Mouse (Mus musculus) G1E (cell line): ENCODE results near the gene Clic4. TPM values are rescaled to one million over a fixed set of nuclear protein-coding genes. Genes with fewer than 3 reads are reported as not detected.
A peak's percentile ranks its signal among the peaks of the same experiment; 100 is the strongest.

Experiments used
- ATAC-seq: 2 replicates; pipeline ENCODE4 v1.8.0; 2016; ENCODE audit warnings: mild to moderate bottlenecking; ENCODE audit not compliant: insufficient number of reproducible peaks, poor library complexity, low FRiP score, severe bottlenecking; ENCODE audit errors: extremely low read depth
- DNase-seq: peaks from one replicate; pipeline ENCODE4 v3.0.0; 2012; ENCODE audit warnings: low spot score
- H3K27me3 ChIP-seq: 2 replicates; pipeline ENCODE4 v1.6.1; 2012; ENCODE audit warnings: mild to moderate bottlenecking, low read length, inconsistent platforms; ENCODE audit not compliant: insufficient read depth
- H3K36me3 ChIP-seq: replicated peaks from 2 replicates; pipeline ENCODE3; 2012; ENCODE audit warnings: mild to moderate bottlenecking, inconsistent platforms
- H3K4me1 ChIP-seq: 2 replicates; pipeline ENCODE4 v1.6.1; 2012; ENCODE audit warnings: low read depth, low read length, inconsistent platforms, mixed read lengths; ENCODE audit not compliant: insufficient read depth
- H3K4me3 ChIP-seq: 2 replicates; pipeline ENCODE4 v1.5.1; 2012; ENCODE audit warnings: low read depth, mild to moderate bottlenecking, inconsistent platforms, low read length, moderate library complexity, mixed read lengths
- H3K9me3 ChIP-seq: replicated peaks from 2 replicates; pipeline ENCODE4 v1.6.1; 2012; ENCODE audit warnings: inconsistent platforms
- CTCF ChIP-seq: IDR thresholded peaks from 2 replicates; pipeline ENCODE4 v1.5.1; 2012; ENCODE audit warnings: low read depth, low read length, inconsistent platforms, mixed read lengths
- GATA1 ChIP-seq: IDR thresholded peaks from 2 replicates; pipeline ENCODE4 v1.6.1; 2012; ENCODE audit warnings: borderline replicate concordance, low read length, inconsistent platforms, mixed read lengths
- GATA2 ChIP-seq: IDR thresholded peaks from 2 replicates; pipeline ENCODE4 v1.6.1; 2012; ENCODE audit warnings: low read depth, low read length, inconsistent platforms, borderline replicate concordance
- POLR2AphosphoS5 ChIP-seq: IDR thresholded peaks from 2 replicates; pipeline ENCODE4 v1.6.1; 2012; ENCODE audit warnings: low read depth, low read length, inconsistent platforms; ENCODE audit not compliant: insufficient replicate concordance
- TAL1 ChIP-seq: conservative IDR thresholded peaks from 2 replicates; pipeline ENCODE4 v1.6.1; 2012; ENCODE audit warnings: low read depth, low read length, inconsistent platforms, mixed read lengths
- polyA plus RNA-seq: library from polyadenylated mRNA; stranded (reverse); fragments of >175 nt; gene quantifications from 2 replicates; pipeline ENCODE4 v1.2.3, GENCODE M21; 2012
- total RNA-seq, 2 experiments: library from RNA; stranded (forward) in 1 of 2; stranded (reverse) in 1 of 2; fragments of 200-1000 nt in 1 of 2; fragments of >200 nt in 1 of 2; fragmentation: Nextera tagmentation in 1 of 2; gene quantifications; 2 replicates each; pipeline ENCODE4 v1.2.3; 2014 to 2017

Gene Clic4
- total and polyA plus RNA-seq, 3 experiments: 38.1 to 176 (median 125) TPM

GRCm38 (mm10) chr4:135223808-135224207 lies 48.8 kb downstream of the Clic4 start:
- H3K4me1 ChIP-seq: no peaks in the 10 kb centered on the region; the same call in 1 of the 2 replicates
- no peaks in the 10 kb centered on the region for H3K27me3 ChIP-seq
- H3K4me3 ChIP-seq: no peak overlapping the region
- ATAC-seq (no peak), DNase-seq (no peak)
- H3K9me3 ChIP-seq: no peaks in the 10 kb centered on the region
- H3K36me3 ChIP-seq: peaks cover 86% of the 10 kb centered on the region
- TF ChIP-seq GATA2: no peak
- TF ChIP-seq TAL1: no peak
- no peak for TF ChIP-seq POLR2AphosphoS5
- no peak for TF ChIP-seq CTCF
- TF ChIP-seq GATA1: no peak

- Histone ChIP-seq H3K4me1 (no peaks in the 10 kb centered on the region; the same call in 1 of the 2 replicates), H3K27me3 (no peaks in the 10 kb centered on the region), H3K4me3 (no peak overlapping the region), H3K9me3 (no peaks in the 10 kb centered on the region), H3K36me3 (peaks cover 91% of the 10 kb centered on the region)
- DNase-seq (no peak), ATAC-seq (no peak)
- no peak for TF ChIP-seq GATA1
- no peak for TF ChIP-seq TAL1
- TF ChIP-seq POLR2AphosphoS5: no peak
- no peak for TF ChIP-seq CTCF
- no peak for TF ChIP-seq GATA2
Observed at GRCm38 (mm10) chr4:135221632-135222407, 50.8 kb downstream of the Clic4 start.

- DNase-seq (no peak), ATAC-seq (no peak)
- Histone ChIP-seq H3K9me3 (no peaks in the 10 kb centered on the region), H3K36me3 (peaks cover 91% of the 10 kb centered on the region), H3K27me3 (no peaks in the 10 kb centered on the region), H3K4me3 (no peak overlapping the region), H3K4me1 (no peaks in the 10 kb centered on the region; the same call in 1 of the 2 replicates)
- TF ChIP-seq GATA2 (no peak), GATA1 (no peak), TAL1 (no peak), CTCF (no peak), POLR2AphosphoS5 (no peak)
Observed at GRCm38 (mm10) chr4:135220641-135221040, 52.0 kb downstream of the Clic4 start.

GRCm38 (mm10) chr4:135219652-135220051 lies 53.0 kb downstream of the Clic4 start:
- no peak for DNase-seq
- H3K9me3 ChIP-seq: no peaks in the 10 kb centered on the region
- no peak overlapping the region for H3K4me3 ChIP-seq
- TF ChIP-seq POLR2AphosphoS5 (no peak), GATA2 (no peak), CTCF (no peak), GATA1 (no peak), TAL1 (no peak)
- peaks cover 92% of the 10 kb centered on the region for H3K36me3 ChIP-seq
- no peaks in the 10 kb centered on the region for H3K27me3 ChIP-seq
- ATAC-seq: no peak
- no peaks in the 10 kb centered on the region; the same call in 1 of the 2 replicates for H3K4me1 ChIP-seq

- no peak for ATAC-seq
- no peaks in the 10 kb centered on the region for H3K9me3 ChIP-seq
- DNase-seq: no peak
Observed at GRCm38 (mm10) chr4:135209846-135210245, 62.8 kb downstream of the Clic4 start.

GRCm38 (mm10) chr4:135205711-135206600 lies 66.7 kb downstream of the Clic4 start:
- H3K4me1 ChIP-seq: peaks cover 39% of the 10 kb centered on the region
- H3K4me3 ChIP-seq: peak overlapping the region; percentile 72
- H3K36me3 ChIP-seq: peaks cover 6% of the 10 kb centered on the region
- peak; percentile 73 for DNase-seq
- peaks cover 26% of the 10 kb centered on the region; the same call in 1 of the 2 replicates for H3K27me3 ChIP-seq
- peak; percentile 85 for ATAC-seq
- peak; percentile 71 for TF ChIP-seq CTCF
- TF ChIP-seq GATA1: no peak
- TF ChIP-seq GATA2: no peak
- TF ChIP-seq POLR2AphosphoS5: no peak
- no peaks in the 10 kb centered on the region for H3K9me3 ChIP-seq

More at GRCm38 (mm10) chr4:135209846-135210245, 62.8 kb downstream of the Clic4 start:
- no peak overlapping the region for H3K4me3 ChIP-seq
- peaks cover 10% of the 10 kb centered on the region; the same call in 1 of the 2 replicates for H3K27me3 ChIP-seq
- TF ChIP-seq TAL1: no peak
- TF ChIP-seq CTCF: no peak
- TF ChIP-seq GATA2: no peak
- H3K4me1 ChIP-seq: peaks cover 26% of the 10 kb centered on the region
- peaks cover 30% of the 10 kb centered on the region for H3K36me3 ChIP-seq
